Mouse (Mus musculus): ENCODE data around the gene Ddost. TPM values are rescaled to one million over a fixed set of nuclear protein-coding genes. Genes with fewer than 3 reads are reported as not detected.

Gene Ddost
- polyA plus RNA-seq, 1 experiment from 2014 or later: 249 TPM

DNA sequence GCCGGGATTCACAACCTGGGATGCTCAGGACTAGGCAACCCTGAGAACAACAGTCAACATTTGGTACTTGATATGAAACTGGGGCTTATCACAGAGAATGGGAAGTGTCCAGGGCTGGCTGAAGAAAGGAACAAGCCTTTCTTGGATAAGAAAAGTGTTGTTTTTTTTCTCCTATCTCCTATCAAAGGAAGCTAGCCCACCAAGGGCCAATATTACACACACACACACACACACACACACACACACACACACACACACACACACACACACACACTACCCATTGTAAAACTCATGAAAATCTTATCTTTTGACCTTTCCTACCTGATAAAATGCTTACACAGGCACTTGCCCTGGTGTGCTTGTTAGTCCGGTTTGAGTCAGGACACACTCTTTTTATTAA, 51.0 kb downstream of the Ddost start:
- 76% methylated on average over 2 of the region's 2 CpGs for WGBS
- Histone ChIP-seq H3K4me3 (ENCODE audit: low read depth, low read length) (no peak overlapping the region), H3K4me2 (ENCODE audit: low read depth, low read length) (no peak overlapping the region), H3K9ac (replicated peaks; ENCODE audit: low read length) (no peak overlapping the region), H3K4me1 (ENCODE audit: control insufficient read depth, insufficient read depth, low read length) (no peaks in the 10 kb centered on the region), H3K27me3 (ENCODE audit: control insufficient read depth, insufficient read depth, low read length) (0 out of 2 replicates have a peak, but pooled peaks cover under 1% of the 10 kb centered on the region), H3K27ac (replicated peaks; ENCODE audit: low read depth, low read length) (no peak overlapping the region), H3K36me3 (replicated peaks; ENCODE audit: control insufficient read depth, insufficient read depth, low read depth, low read length) (no peaks in the 10 kb centered on the region), H3K9me3 (replicated peaks; ENCODE audit: control insufficient read depth, low read length) (no peaks in the 10 kb centered on the region)
- no peak for DNase-seq (ENCODE audit: low spot score)
- ATAC-seq (replicated peaks; ENCODE audit: insufficient number of reproducible peaks, low FRiP score, low TSS enrichment, low read depth): no peak

DNA sequence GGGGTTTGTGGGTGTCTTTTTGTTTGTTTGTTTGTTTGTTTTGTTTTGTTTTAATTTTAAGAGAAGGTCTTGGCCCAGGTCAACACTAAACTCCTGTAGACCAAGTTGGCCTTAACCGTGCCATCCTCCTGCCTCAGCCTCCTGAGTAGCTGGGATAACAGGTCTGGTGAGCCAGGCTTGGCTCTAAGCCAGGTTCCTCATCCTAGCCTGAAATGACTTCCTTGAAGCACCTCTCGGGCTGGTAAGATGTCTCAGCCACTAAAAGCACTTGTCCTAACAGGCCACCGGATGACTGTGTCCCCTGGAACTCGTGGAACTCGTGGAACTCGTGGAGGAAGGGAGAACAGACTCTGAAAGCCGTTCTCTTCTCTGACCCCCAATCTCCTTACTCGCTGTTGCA, 51.6 kb downstream of the Ddost start:
- Histone ChIP-seq H3K27me3 (ENCODE audit: control insufficient read depth, insufficient read depth, low read length) (peaks cover 3% of the 10 kb centered on the region; the same call in 1 of the 2 replicates), H3K9me3 (replicated peaks; ENCODE audit: control insufficient read depth, low read length) (no peaks in the 10 kb centered on the region), H3K4me1 (ENCODE audit: control insufficient read depth, insufficient read depth, low read length) (no peaks in the 10 kb centered on the region), H3K36me3 (replicated peaks; ENCODE audit: control insufficient read depth, insufficient read depth, low read depth, low read length) (no peaks in the 10 kb centered on the region), H3K27ac (replicated peaks; ENCODE audit: low read depth, low read length) (no peak overlapping the region), H3K4me2 (ENCODE audit: low read depth, low read length) (no peak overlapping the region), H3K4me3 (ENCODE audit: low read depth, low read length) (no peak overlapping the region), H3K9ac (replicated peaks; ENCODE audit: low read length) (no peak overlapping the region)
- DNase-seq (ENCODE audit: low spot score): no peak
- WGBS: 81% methylated on average over 8 of the region's 8 CpGs
- ATAC-seq (replicated peaks; ENCODE audit: insufficient number of reproducible peaks, low FRiP score, low TSS enrichment, low read depth): no peak

DNA sequence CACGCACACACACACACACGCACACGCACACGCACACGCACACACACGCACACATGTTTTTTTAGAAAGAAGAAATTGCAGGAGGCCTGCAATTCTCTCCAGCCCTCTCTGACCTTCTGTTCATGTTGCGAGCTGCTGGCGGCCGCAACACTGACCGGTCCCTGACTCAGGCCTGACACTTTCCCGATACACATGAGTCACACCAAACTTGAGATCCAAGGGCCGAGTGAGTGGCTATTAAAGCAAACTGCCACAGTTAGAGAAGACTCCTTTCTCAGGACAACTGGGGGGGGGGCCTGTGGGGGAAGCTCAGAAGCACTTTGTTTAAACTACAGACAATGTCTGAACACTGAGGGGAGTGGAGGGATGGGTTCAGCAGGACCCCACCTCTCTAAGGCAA, 52.0 kb downstream of the Ddost start:
- Histone ChIP-seq H3K27me3 (ENCODE audit: control insufficient read depth, insufficient read depth, low read length) (peaks cover 3% of the 10 kb centered on the region; the same call in 1 of the 2 replicates), H3K4me3 (ENCODE audit: low read depth, low read length) (no peak overlapping the region), H3K27ac (replicated peaks; ENCODE audit: low read depth, low read length) (no peak overlapping the region), H3K36me3 (replicated peaks; ENCODE audit: control insufficient read depth, insufficient read depth, low read depth, low read length) (no peaks in the 10 kb centered on the region), H3K4me2 (ENCODE audit: low read depth, low read length) (no peak overlapping the region), H3K9me3 (replicated peaks; ENCODE audit: control insufficient read depth, low read length) (no peaks in the 10 kb centered on the region), H3K4me1 (ENCODE audit: control insufficient read depth, insufficient read depth, low read length) (no peaks in the 10 kb centered on the region), H3K9ac (replicated peaks; ENCODE audit: low read length) (no peak overlapping the region)
- no peak for ATAC-seq (replicated peaks; ENCODE audit: insufficient number of reproducible peaks, low FRiP score, low TSS enrichment, low read depth)
- 92% methylated on average over 12 of the region's 12 CpGs for WGBS
- DNase-seq (ENCODE audit: low spot score): no peak

DNA sequence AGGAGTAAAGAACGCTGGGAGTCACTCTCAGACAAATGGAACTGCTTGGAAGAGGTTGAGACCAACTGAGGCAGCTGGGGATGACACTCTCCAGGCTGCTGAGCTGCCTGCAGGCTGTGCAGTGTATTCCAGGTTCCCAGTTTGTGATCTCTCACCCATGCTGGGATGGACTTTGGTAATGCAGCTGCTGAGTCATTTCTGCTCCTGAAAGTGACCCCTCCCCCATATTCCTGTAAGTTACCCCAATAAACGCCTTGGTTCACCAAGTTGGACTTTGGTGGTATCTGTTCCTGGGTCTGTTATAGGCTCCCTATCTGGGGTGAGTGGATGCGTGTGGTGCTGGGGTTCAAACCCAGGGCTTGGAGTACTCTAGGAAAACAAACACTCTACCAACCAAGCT, 53.6 kb downstream of the Ddost start:
- no peaks in the 10 kb centered on the region for H3K4me1 ChIP-seq (ENCODE audit: control insufficient read depth, insufficient read depth, low read length)

DNA sequence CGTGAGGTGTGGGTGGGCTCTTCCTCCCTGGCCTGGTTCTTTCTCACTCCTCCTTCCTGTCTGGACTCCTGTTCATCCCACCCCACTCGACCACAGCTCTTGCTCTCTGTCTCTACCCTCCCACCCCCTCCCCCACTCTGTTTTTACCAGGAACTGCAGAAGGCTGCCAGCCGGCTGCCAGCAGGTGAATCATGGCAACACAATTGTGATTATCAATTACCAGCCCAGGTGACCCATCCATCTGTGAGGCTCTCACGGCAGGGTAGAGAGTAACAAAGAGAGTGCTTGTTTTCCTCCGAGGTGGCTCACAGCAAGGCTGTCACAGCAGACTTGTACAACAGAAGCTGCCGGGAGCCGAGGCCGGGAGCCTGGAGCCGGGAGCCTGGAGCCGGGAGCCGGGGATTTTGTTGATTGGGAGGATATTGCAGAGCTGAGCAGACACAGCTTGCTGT, 56.9 kb downstream of the Ddost start:
- no peaks in the 10 kb centered on the region for H3K9me3 ChIP-seq (replicated peaks; ENCODE audit: control insufficient read depth, low read length)
- H3K9ac ChIP-seq (replicated peaks; ENCODE audit: low read length): no peak overlapping the region; the same call in 1 of the 2 replicates
- ATAC-seq (replicated peaks; ENCODE audit: insufficient number of reproducible peaks, low FRiP score, low TSS enrichment, low read depth): no peak
- no peaks in the 10 kb centered on the region for H3K4me1 ChIP-seq (ENCODE audit: control insufficient read depth, insufficient read depth, low read length)
- no peak overlapping the region for H3K4me2 ChIP-seq (ENCODE audit: low read depth, low read length)
- peaks cover 3% of the 10 kb centered on the region; the same call in 1 of the 2 replicates for H3K27me3 ChIP-seq (ENCODE audit: control insufficient read depth, insufficient read depth, low read length)
- no peak overlapping the region for H3K27ac ChIP-seq (replicated peaks; ENCODE audit: low read depth, low read length)
- no peak for DNase-seq (ENCODE audit: low spot score)
- H3K4me3 ChIP-seq (ENCODE audit: low read depth, low read length): no peak overlapping the region
- 3% methylated on average over 11 of the region's 11 CpGs for WGBS
- H3K36me3 ChIP-seq (replicated peaks; ENCODE audit: control insufficient read depth, insufficient read depth, low read depth, low read length): no peaks in the 10 kb centered on the region

More for the DNA sequence above, 53.6 kb downstream of the Ddost start:
- Histone ChIP-seq H3K27ac (replicated peaks; ENCODE audit: low read depth, low read length) (no peak overlapping the region), H3K36me3 (replicated peaks; ENCODE audit: control insufficient read depth, insufficient read depth, low read depth, low read length) (no peaks in the 10 kb centered on the region), H3K4me2 (ENCODE audit: low read depth, low read length) (no peak overlapping the region), H3K9ac (replicated peaks; ENCODE audit: low read length) (no peak overlapping the region), H3K4me3 (ENCODE audit: low read depth, low read length) (no peak overlapping the region), H3K9me3 (replicated peaks; ENCODE audit: control insufficient read depth, low read length) (no peaks in the 10 kb centered on the region), H3K27me3 (ENCODE audit: control insufficient read depth, insufficient read depth, low read length) (peaks cover 3% of the 10 kb centered on the region; the same call in 1 of the 2 replicates)
- DNase-seq (ENCODE audit: low spot score): no peak
- 77% methylated on average over 3 of the region's 3 CpGs for WGBS
- no peak for ATAC-seq (replicated peaks; ENCODE audit: insufficient number of reproducible peaks, low FRiP score, low TSS enrichment, low read depth)

Small RNAs within 50 kb of the gene (microRNA-seq; reads per million reads assigned to microRNA genes)
- gene Gm27646 (ENCODE audit: borderline number of aligned reads) (not detected), gene Mir7019 (ENCODE audit: borderline number of aligned reads) (not detected)

Other genes with a start within 250 kb of the Ddost start
- 197 and 201 TPM in 2 replicates for gene Hp1bp3, start 88.4 kb upstream of the Ddost start, polyA plus RNA-seq (2014; fragmentation: Nextera tagmentation; extraction: Ambion mirVana)
- gene Sh2d5, start 54.3 kb upstream of the Ddost start, polyA plus RNA-seq (2014; fragmentation: Nextera tagmentation; extraction: Ambion mirVana): 1.1 and 1.2 TPM in 2 replicates
- 0.31 and 0.33 TPM in 2 replicates for gene Kif17, start 54.3 kb upstream of the Ddost start, polyA plus RNA-seq (2014; fragmentation: Nextera tagmentation; extraction: Ambion mirVana)
- 17.7 and 18.8 TPM in 2 replicates for gene Pink1, start 21.6 kb downstream of the Ddost start, polyA plus RNA-seq (2014; fragmentation: Nextera tagmentation; extraction: Ambion mirVana)
- gene Cda, start 63.3 kb downstream of the Ddost start, polyA plus RNA-seq (2014; fragmentation: Nextera tagmentation; extraction: Ambion mirVana): 3.5 and 5.7 TPM in 2 replicates
- 0.39 TPM in 1 of 2 replicates, not detected in the other for gene Fam43b, start 91.8 kb downstream of the Ddost start, polyA plus RNA-seq (2014; fragmentation: Nextera tagmentation; extraction: Ambion mirVana)
- gene Mul1, start 129.9 kb downstream of the Ddost start, polyA plus RNA-seq (2014; fragmentation: Nextera tagmentation; extraction: Ambion mirVana): 15.4 and 18.0 TPM in 2 replicates
- gene Camk2n1, start 149.6 kb downstream of the Ddost start, polyA plus RNA-seq (2014; fragmentation: Nextera tagmentation; extraction: Ambion mirVana): 2.4 and 2.7 TPM in 2 replicates

All from embryonic facial prominence, embryonic 11.5 days (tissue).